Mouse (Mus musculus) left cerebral cortex, adult 6 months (tissue): ENCODE results near the gene Cyp2a5. TPM values are rescaled to one million over a fixed set of nuclear protein-coding genes. Genes with fewer than 3 reads are reported as not detected.

Experiments used
- long read RNA-seq, 2 experiments: library from polyadenylated mRNA; unstranded; transcript quantifications; one replicate each; pipeline ENCODE4 v2.0.0; 2019 to 2020
- polyA plus RNA-seq: library from polyadenylated mRNA; unstranded; fragments of <200 nt; fragmentation: Nextera tagmentation; gene quantifications from 2 replicates; pipeline ENCODE4 v1.2.3, GENCODE M21; 2021

Cyp2a5 gene
- polyA plus RNA-seq: 0.20 and 0.94 TPM in 2 replicates
- long read RNA-seq, experiment 1, partial matches to known transcripts: 2 of 4 reads
- long read RNA-seq, experiment 1, other reads (novel, unspliced or antisense): 2 of 4 reads
- long read RNA-seq, experiment 2: 0 reads

GRCm38 (mm10) chr7:26835059-26835458 is at the start of gene Cyp2a5:
Gene Cyp2a5, plus strand, starts transcription at chr7:26835305.

GRCm38 (mm10) chr7:26808592-26808991 is 26.5 kb upstream of the Cyp2a5 start, which contains the start of gene Cyp2g1:
Gene Cyp2g1, plus strand, starts transcription at chr7:26808892.

Other genes with a start within 250 kb of the Cyp2a5 start
- gene Vmn1r185, start 216.8 kb upstream of the Cyp2a5 start, polyA plus RNA-seq: 0.03 TPM in 1 of 2 replicates, not detected in the other
- not detected in 2 replicates for gene Cyp2b23, start 148.9 kb upstream of the Cyp2a5 start, polyA plus RNA-seq
- gene Cyp2b19, start 78.2 kb upstream of the Cyp2a5 start, polyA plus RNA-seq: 0.07 TPM in 1 of 2 replicates, not detected in the other
- gene Cyp2g1, start 26.4 kb upstream of the Cyp2a5 start, polyA plus RNA-seq: not detected in 2 replicates
- not detected in 2 replicates for gene Cyp2a22, start 104.1 kb downstream of the Cyp2a5 start, polyA plus RNA-seq
- not detected in 2 replicates for gene Cyp2a12, start 193.8 kb downstream of the Cyp2a5 start, polyA plus RNA-seq